Mouse (Mus musculus) G1E (cell line): ENCODE results near the gene Sertad4. TPM values are rescaled to one million over a fixed set of nuclear protein-coding genes. Genes with fewer than 3 reads are reported as not detected.

ENCODE experiments used
- ATAC-seq: 2 replicates; pipeline ENCODE4 v1.8.0; 2016; ENCODE audit warnings: mild to moderate bottlenecking; ENCODE audit not compliant: insufficient number of reproducible peaks, poor library complexity, low FRiP score, severe bottlenecking; ENCODE audit errors: extremely low read depth
- DNase-seq: peaks from one replicate; pipeline ENCODE4 v3.0.0; 2012; ENCODE audit warnings: low spot score
- H3K27me3 ChIP-seq: 2 replicates; pipeline ENCODE4 v1.6.1; 2012; ENCODE audit warnings: mild to moderate bottlenecking, low read length, inconsistent platforms; ENCODE audit not compliant: insufficient read depth
- H3K36me3 ChIP-seq: replicated peaks from 2 replicates; pipeline ENCODE3; 2012; ENCODE audit warnings: mild to moderate bottlenecking, inconsistent platforms
- H3K4me1 ChIP-seq: 2 replicates; pipeline ENCODE4 v1.6.1; 2012; ENCODE audit warnings: low read depth, low read length, inconsistent platforms, mixed read lengths; ENCODE audit not compliant: insufficient read depth
- H3K4me3 ChIP-seq: 2 replicates; pipeline ENCODE4 v1.5.1; 2012; ENCODE audit warnings: low read depth, mild to moderate bottlenecking, inconsistent platforms, low read length, moderate library complexity, mixed read lengths
- H3K9me3 ChIP-seq: replicated peaks from 2 replicates; pipeline ENCODE4 v1.6.1; 2012; ENCODE audit warnings: inconsistent platforms
- CTCF ChIP-seq: IDR thresholded peaks from 2 replicates; pipeline ENCODE4 v1.5.1; 2012; ENCODE audit warnings: low read depth, low read length, inconsistent platforms, mixed read lengths
- GATA1 ChIP-seq: IDR thresholded peaks from 2 replicates; pipeline ENCODE4 v1.6.1; 2012; ENCODE audit warnings: borderline replicate concordance, low read length, inconsistent platforms, mixed read lengths
- GATA2 ChIP-seq: IDR thresholded peaks from 2 replicates; pipeline ENCODE4 v1.6.1; 2012; ENCODE audit warnings: low read depth, low read length, inconsistent platforms, borderline replicate concordance
- POLR2AphosphoS5 ChIP-seq: IDR thresholded peaks from 2 replicates; pipeline ENCODE4 v1.6.1; 2012; ENCODE audit warnings: low read depth, low read length, inconsistent platforms; ENCODE audit not compliant: insufficient replicate concordance
- TAL1 ChIP-seq: conservative IDR thresholded peaks from 2 replicates; pipeline ENCODE4 v1.6.1; 2012; ENCODE audit warnings: low read depth, low read length, inconsistent platforms, mixed read lengths
- polyA plus RNA-seq: library from polyadenylated mRNA; stranded (reverse); fragments of >175 nt; gene quantifications from 2 replicates; pipeline ENCODE4 v1.2.3, GENCODE M21; 2012
- total RNA-seq, 2 experiments: library from RNA; stranded (forward) in 1 of 2; stranded (reverse) in 1 of 2; fragments of 200-1000 nt in 1 of 2; fragments of >200 nt in 1 of 2; fragmentation: Nextera tagmentation in 1 of 2; gene quantifications; 2 replicates each; pipeline ENCODE4 v1.2.3; 2014 to 2017

Sertad4 gene
- total and polyA plus RNA-seq, 3 experiments, result 0.11 TPM; not detected in 2

- Histone ChIP-seq H3K4me3 (no peak overlapping the region), H3K36me3 (no peaks in the 10 kb centered on the region), H3K9me3 (peaks cover 17% of the 10 kb centered on the region), H3K27me3 (no peaks in the 10 kb centered on the region), H3K4me1 (no peaks in the 10 kb centered on the region)
- ATAC-seq, result no peak
- no peak for DNase-seq
- no peak for TF ChIP-seq TAL1
- TF ChIP-seq GATA2, result no peak
- no peak for TF ChIP-seq CTCF
- TF ChIP-seq GATA1, result no peak
- no peak for TF ChIP-seq POLR2AphosphoS5
These were observed 27.2 kb upstream of the Sertad4 start for GRCm38 (mm10) chr1:192882617-192883295.

GRCm38 (mm10) chr1:192880130-192880529, 24.6 kb upstream of the Sertad4 start:
- TF ChIP-seq CTCF, result no peak
- TF ChIP-seq GATA1, result no peak
- TF ChIP-seq GATA2, result no peak
- TF ChIP-seq POLR2AphosphoS5, result no peak
- TF ChIP-seq TAL1, result no peak
- Histone ChIP-seq H3K9me3 (peaks cover 10% of the 10 kb centered on the region), H3K4me1 (no peaks in the 10 kb centered on the region), H3K27me3 (no peaks in the 10 kb centered on the region), H3K36me3 (no peaks in the 10 kb centered on the region), H3K4me3 (no peak overlapping the region)
- DNase-seq (no peak), ATAC-seq (no peak)

- H3K36me3 ChIP-seq, result no peaks in the 10 kb centered on the region
- peaks cover 10% of the 10 kb centered on the region; the same call in 1 of the 2 replicates for H3K9me3 ChIP-seq
- no peaks in the 10 kb centered on the region for H3K27me3 ChIP-seq
- H3K4me3 ChIP-seq, result no peak overlapping the region
- H3K4me1 ChIP-seq, result no peaks in the 10 kb centered on the region
- ATAC-seq, result no peak
- no peak for DNase-seq
- TF ChIP-seq GATA1, result no peak
- TF ChIP-seq TAL1, result no peak
These were observed 23.6 kb upstream of the Sertad4 start for GRCm38 (mm10) chr1:192879086-192879580.

GRCm38 (mm10) chr1:192872841-192873240, 17.3 kb upstream of the Sertad4 start:
- Histone ChIP-seq H3K36me3 (no peaks in the 10 kb centered on the region), H3K9me3 (peaks cover 21% of the 10 kb centered on the region), H3K27me3 (no peaks in the 10 kb centered on the region), H3K4me3 (no peak overlapping the region), H3K4me1 (no peaks in the 10 kb centered on the region)
- TF ChIP-seq GATA1 (no peak), CTCF (no peak), POLR2AphosphoS5 (no peak), GATA2 (no peak)
- ATAC-seq (no peak), DNase-seq (no peak)

GRCm38 (mm10) chr1:192869761-192870160, 14.2 kb upstream of the Sertad4 start:
- Histone ChIP-seq H3K4me3 (no peak overlapping the region), H3K9me3 (peaks cover 23% of the 10 kb centered on the region), H3K4me1 (no peaks in the 10 kb centered on the region), H3K36me3 (no peaks in the 10 kb centered on the region), H3K27me3 (no peaks in the 10 kb centered on the region)
- no peak for ATAC-seq
- TF ChIP-seq POLR2AphosphoS5 (no peak), GATA2 (no peak), CTCF (no peak), TAL1 (no peak), GATA1 (no peak)
- no peak for DNase-seq

- peaks cover 11% of the 10 kb centered on the region for H3K9me3 ChIP-seq
- no peaks in the 10 kb centered on the region for H3K27me3 ChIP-seq
- DNase-seq (no peak), ATAC-seq (no peak)
- H3K36me3 ChIP-seq, result no peaks in the 10 kb centered on the region
- H3K4me3 ChIP-seq, result no peak overlapping the region
- no peaks in the 10 kb centered on the region for H3K4me1 ChIP-seq
- TF ChIP-seq POLR2AphosphoS5, result no peak
- no peak for TF ChIP-seq CTCF
- no peak for TF ChIP-seq GATA1
- TF ChIP-seq TAL1, result no peak
- no peak for TF ChIP-seq GATA2
These were observed 8.9 kb upstream of the Sertad4 start for GRCm38 (mm10) chr1:192864440-192864839.

- no peaks in the 10 kb centered on the region for H3K27me3 ChIP-seq
- TF ChIP-seq POLR2AphosphoS5 (no peak), TAL1 (no peak), GATA2 (no peak), GATA1 (no peak), CTCF (no peak)
- no peak overlapping the region for H3K4me3 ChIP-seq
- no peak for DNase-seq
- H3K9me3 ChIP-seq, result peaks cover 15% of the 10 kb centered on the region
- H3K4me1 ChIP-seq, result no peaks in the 10 kb centered on the region
- no peaks in the 10 kb centered on the region for H3K36me3 ChIP-seq
- ATAC-seq, result no peak
These were observed 5.9 kb upstream of the Sertad4 start for GRCm38 (mm10) chr1:192861305-192861960.
